Mouse (Mus musculus) stomach, postnatal 0 days (tissue): Measurements from ENCODE around the gene Mfsd14b. TPM values are rescaled to one million over a fixed set of nuclear protein-coding genes. Genes with fewer than 3 reads are reported as not detected.
A peak's percentile ranks its signal among the peaks of the same experiment; 100 is the strongest.

Experiments
- ATAC-seq: fragments of 200-750 bp; cut with Nextera tagmentation; 2 replicates; pipeline ENCODE4 v1.8.0; 2017; ENCODE audit not compliant: low FRiP score, low TSS enrichment
- DNase-seq: peaks from one replicate; pipeline ENCODE4 v3.0.0-alpha.2; 2016; ENCODE audit warnings: low spot score
- H3K27ac ChIP-seq: fragments of 300-500 bp; sonication (generic); replicated peaks from 2 replicates; pipeline ENCODE4 v1.5.1; 2014; ENCODE audit warnings: mild to moderate bottlenecking, control low read depth
- H3K27me3 ChIP-seq: fragments of 300-500 bp; sonication (generic); 2 replicates; pipeline ENCODE4 v1.6.1; 2014; ENCODE audit warnings: low read length; ENCODE audit not compliant: control insufficient read depth, insufficient read depth
- H3K36me3 ChIP-seq: fragments of 300-500 bp; sonication (generic); 2 replicates; pipeline ENCODE4 v1.6.1; 2014; ENCODE audit warnings: low read length, mixed read lengths; ENCODE audit not compliant: control insufficient read depth, insufficient read depth
- H3K4me1 ChIP-seq: fragments of 300-500 bp; sonication (generic); replicated peaks from 2 replicates; pipeline ENCODE4 v1.6.1; 2014; ENCODE audit warnings: antibody characterized with exemption; ENCODE audit not compliant: control insufficient read depth, insufficient read depth
- H3K4me2 ChIP-seq: fragments of 300-500 bp; sonication (generic); replicated peaks from 2 replicates; pipeline ENCODE4 v1.6.1; 2014; ENCODE audit warnings: low read depth, mild to moderate bottlenecking, control low read depth, moderate library complexity
- H3K4me3 ChIP-seq: fragments of 300-500 bp; sonication (generic); 2 replicates; pipeline ENCODE4 v1.5.1; 2014; ENCODE audit warnings: low read depth, low read length, control low read depth
- H3K9ac ChIP-seq: fragments of 300-500 bp; sonication (generic); 2 replicates; pipeline ENCODE4 v1.6.1; 2014; ENCODE audit warnings: mild to moderate bottlenecking, low read length, control low read depth, mixed read lengths
- H3K9me3 ChIP-seq: fragments of 300-500 bp; sonication (generic); 2 replicates; pipeline ENCODE4 v1.6.1; 2016; ENCODE audit warnings: low read length; ENCODE audit not compliant: control insufficient read depth
- CTCF ChIP-seq: IDR thresholded peaks from 2 replicates; pipeline ENCODE4 v1.5.1; 2016; ENCODE audit warnings: antibody characterized with exemption, low read depth, mild to moderate bottlenecking, moderate library complexity
- EP300 ChIP-seq: optimal IDR thresholded peaks from 2 replicates; pipeline ENCODE3; 2016; ENCODE audit warnings: antibody characterized with exemption
- WGBS: fragments of 180-500 bp; shearing (Covaris S2); extraction: QIAGEN DNeasy Blood & Tissue Kit; methylation state at CpG from one replicate; pipeline ENCODE4 v1.1.7; 2014; 5-methylcytosine and 5-hydroxymethylcytosine counted together
- polyA plus RNA-seq: library from polyadenylated mRNA; unstranded; fragments of >200 nt; fragmentation: Nextera tagmentation; extraction: Ambion mirVana; gene quantifications from 2 replicates; pipeline ENCODE4 v1.2.1, GENCODE M21; 2015

The Mfsd14b gene
- polyA plus RNA-seq, 1 experiment from 2014 or later: 36.6 TPM

GRCm38 (mm10) chr13:65113239-65113638 is 464 bp upstream of the Mfsd14b start:
- Histone ChIP-seq H3K27me3 (no peaks in the 10 kb centered on the region), H3K4me1 (no peaks in the 10 kb centered on the region), H3K9ac (peak overlapping the region; percentile 90), H3K36me3 (no peaks in the 10 kb centered on the region), H3K4me2 (peak overlapping the region; percentile 68), H3K27ac (peak overlapping the region; percentile 96), H3K4me3 (peak overlapping the region; percentile 91), H3K9me3 (no peaks in the 10 kb centered on the region)
- ATAC-seq (peak; percentile 63), DNase-seq (peak; percentile 14)
- WGBS: 55% methylated on average over 3 of the region's 3 CpGs
- no peak for TF ChIP-seq CTCF
- TF ChIP-seq EP300: no peak

DNA sequence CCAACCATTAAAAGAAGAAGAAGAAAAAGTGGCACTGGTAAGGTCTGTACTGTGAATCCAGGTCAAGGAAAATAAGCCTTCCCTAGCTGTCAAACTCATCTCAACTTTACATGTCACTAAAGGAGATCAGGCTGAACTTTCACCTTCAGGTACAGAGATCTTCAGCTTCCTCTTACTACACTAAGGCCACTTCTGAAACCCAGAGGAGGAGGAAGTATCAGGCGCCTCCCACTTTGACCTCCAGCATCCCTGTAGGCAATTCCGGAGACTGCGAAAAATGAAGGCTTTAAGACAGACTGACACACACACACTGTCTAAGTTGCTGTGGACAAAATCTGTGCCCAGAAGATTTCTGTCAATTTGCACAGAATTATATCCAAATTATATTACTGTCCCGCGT is 814 bp downstream of the Mfsd14b start:
- Histone ChIP-seq H3K9me3 (no peaks in the 10 kb centered on the region), H3K27ac (peak overlapping the region; percentile 96), H3K4me3 (peak overlapping the region; percentile 91), H3K4me2 (peak overlapping the region; percentile 68), H3K9ac (peak overlapping the region; percentile 90), H3K36me3 (no peaks in the 10 kb centered on the region), H3K27me3 (no peaks in the 10 kb centered on the region), H3K4me1 (no peaks in the 10 kb centered on the region)
- WGBS: 0% methylated on average over 5 of the region's 5 CpGs
- ATAC-seq (no peak), DNase-seq (peak; percentile 25)
- TF ChIP-seq EP300 (no peak), CTCF (no peak)

DNA sequence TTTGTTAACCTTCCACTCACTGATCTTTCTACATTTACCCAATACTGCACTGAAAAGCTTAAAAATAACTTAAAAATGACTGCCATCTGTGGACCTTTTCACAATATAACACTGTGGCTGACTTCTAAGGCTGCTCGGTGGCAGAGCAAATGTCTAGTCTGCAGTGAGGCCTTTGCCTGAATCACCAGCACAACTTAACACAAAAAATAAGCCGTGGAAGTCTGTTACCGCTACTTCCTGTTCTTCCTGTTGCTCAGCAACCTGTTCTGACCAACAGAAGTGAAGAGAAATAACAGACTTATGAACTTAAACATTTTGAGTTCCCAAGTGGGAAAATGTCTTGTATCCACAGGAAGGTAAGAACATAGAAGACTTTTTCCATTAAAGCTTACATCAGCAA is 11.5 kb downstream of the Mfsd14b start:
- Histone ChIP-seq H3K36me3 (no peaks in the 10 kb centered on the region), H3K9me3 (no peaks in the 10 kb centered on the region), H3K4me2 (no peak overlapping the region), H3K27me3 (no peaks in the 10 kb centered on the region), H3K27ac (no peak overlapping the region), H3K9ac (no peak overlapping the region), H3K4me1 (no peaks in the 10 kb centered on the region), H3K4me3 (no peak overlapping the region)
- DNase-seq: no peak
- TF ChIP-seq CTCF (no peak), EP300 (no peak)
- 88% methylated on average over 3 of the region's 3 CpGs for WGBS
- ATAC-seq: no peak

DNA sequence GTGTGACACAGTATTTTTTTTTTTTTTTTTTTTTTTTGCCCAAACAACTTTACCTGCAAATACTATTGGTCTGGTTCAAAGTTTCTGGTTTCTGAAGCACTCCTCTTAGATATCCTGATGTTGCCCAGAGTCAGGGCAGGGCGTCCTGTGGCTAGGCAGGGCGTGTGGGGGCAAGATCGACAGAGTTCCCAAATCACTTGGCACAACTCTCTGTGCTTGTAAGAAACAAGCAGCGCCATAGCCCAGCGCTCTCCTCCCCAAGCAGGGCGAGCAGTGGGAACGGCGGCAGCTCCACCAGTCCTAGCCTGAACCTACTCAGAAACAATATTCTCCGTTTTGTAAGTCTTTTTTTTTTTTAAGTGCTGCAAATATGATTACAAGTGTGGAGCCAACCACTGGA is 12.1 kb downstream of the Mfsd14b start:
- Histone ChIP-seq H3K4me3 (no peak overlapping the region), H3K9ac (no peak overlapping the region), H3K4me1 (no peaks in the 10 kb centered on the region), H3K4me2 (no peak overlapping the region), H3K36me3 (no peaks in the 10 kb centered on the region), H3K27me3 (no peaks in the 10 kb centered on the region), H3K27ac (no peak overlapping the region), H3K9me3 (no peaks in the 10 kb centered on the region)
- WGBS: 91% methylated on average over 9 of the region's 9 CpGs
- ATAC-seq: no peak
- TF ChIP-seq EP300: no peak
- TF ChIP-seq CTCF: no peak
- no peak for DNase-seq

DNA sequence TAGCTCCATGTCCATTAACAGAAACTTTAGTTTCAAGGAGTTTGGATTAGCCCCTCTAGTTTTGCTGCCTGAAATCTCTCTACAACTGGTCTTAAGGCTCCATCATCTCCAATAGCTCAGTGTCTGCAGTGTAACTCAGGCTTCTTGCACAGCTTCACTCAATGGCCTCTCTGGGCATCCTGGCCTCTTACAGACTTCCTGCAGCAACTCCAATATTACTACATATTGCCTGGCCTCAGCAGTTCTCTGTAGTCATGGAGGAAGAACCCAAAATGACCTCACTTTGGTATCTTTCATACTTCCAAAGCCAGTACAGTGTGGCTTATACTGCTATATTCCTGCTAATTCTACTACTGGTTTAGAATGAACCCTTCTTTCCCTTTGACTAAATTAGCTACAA is 15.8 kb downstream of the Mfsd14b start:
- ATAC-seq (no peak), DNase-seq (no peak)
- Histone ChIP-seq H3K9me3 (no peaks in the 10 kb centered on the region), H3K4me2 (no peak overlapping the region), H3K4me1 (no peaks in the 10 kb centered on the region), H3K27me3 (no peaks in the 10 kb centered on the region), H3K27ac (no peak overlapping the region), H3K36me3 (no peaks in the 10 kb centered on the region), H3K9ac (no peak overlapping the region), H3K4me3 (no peak overlapping the region)
- TF ChIP-seq EP300 (no peak), CTCF (no peak)

DNA sequence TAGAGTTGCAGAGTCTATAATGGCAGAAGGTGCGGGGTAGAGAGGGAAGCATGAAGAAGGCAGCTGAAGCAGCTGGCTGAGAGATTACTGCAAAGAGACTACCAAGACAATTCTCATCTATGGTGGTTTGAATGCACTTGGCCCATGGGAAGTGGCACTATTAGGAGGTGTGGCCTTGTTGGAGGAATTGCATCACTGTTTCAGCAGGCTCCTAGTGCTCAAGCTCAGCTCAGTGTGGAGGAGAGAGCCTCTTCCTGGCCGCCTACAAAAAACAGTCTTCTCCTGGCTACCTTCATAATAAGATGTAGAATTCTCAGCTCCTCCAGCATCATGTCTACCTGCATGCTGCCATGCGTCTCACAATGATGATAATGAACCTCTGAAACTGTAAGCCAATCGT is 16.9 kb downstream of the Mfsd14b start:
- WGBS: 94% methylated on average over 4 of the region's 4 CpGs
- Histone ChIP-seq H3K36me3 (no peaks in the 10 kb centered on the region), H3K4me3 (no peak overlapping the region), H3K9ac (no peak overlapping the region), H3K4me2 (no peak overlapping the region), H3K4me1 (no peaks in the 10 kb centered on the region), H3K27me3 (no peaks in the 10 kb centered on the region), H3K27ac (no peak overlapping the region), H3K9me3 (no peaks in the 10 kb centered on the region)
- no peak for TF ChIP-seq EP300
- ATAC-seq (no peak), DNase-seq (no peak)
